Mouse (Mus musculus): ENCODE measurements around the gene Vps50. TPM values are rescaled to one million over a fixed set of nuclear protein-coding genes. Genes with fewer than 3 reads are reported as not detected.
"Not testable (repeated sequence)": the region's sequence is repeated elsewhere in the genome, so short reads cannot be mapped to it uniquely, and the experiment has no call there.

Gene Vps50
- polyA plus RNA-seq, 1 experiment, result 0.86 TPM

DNA sequence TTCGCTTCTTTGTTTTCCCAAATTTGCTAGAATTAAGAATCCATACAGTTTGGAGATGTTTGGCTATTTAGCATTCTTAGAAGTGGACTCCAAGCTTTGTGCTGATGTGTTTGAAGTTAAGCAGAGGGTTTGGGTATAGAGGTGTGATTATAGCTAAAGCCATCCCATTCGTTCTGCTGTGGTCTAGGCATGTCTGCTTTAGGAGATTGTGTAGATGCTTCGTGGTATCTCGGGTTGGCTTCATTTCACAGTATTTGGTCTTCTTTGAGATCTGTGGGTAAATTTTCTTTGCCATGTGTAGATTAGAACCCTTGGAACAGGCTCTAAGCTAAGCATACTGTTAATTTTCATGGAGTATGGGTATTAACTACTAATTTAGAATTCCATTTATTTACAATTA, 30.0 kb downstream of the Vps50 start:
- H3K27me3 ChIP-seq (ENCODE audit: control insufficient read depth, insufficient read depth, low read length), result no peaks in the 10 kb centered on the region
- no peak overlapping the region for H3K4me3 ChIP-seq (ENCODE audit: low read depth, low read length)
- no peaks in the 10 kb centered on the region for H3K4me1 ChIP-seq (ENCODE audit: control insufficient read depth, insufficient read depth, insufficient read length, low read length)
- WGBS, result 88% methylated on average over 4 of the region's 4 CpGs
- TF ChIP-seq CTCF (IDR thresholded peaks at IDR 0.05; ENCODE audit: extremely low read depth, insufficient read length, insufficient replicate concordance, low read depth, low read length), result no peak
- no peak for TF ChIP-seq POLR2A (IDR thresholded peaks at IDR 0.05; ENCODE audit: low read depth, low read length)
- no peak overlapping the region for H3K27ac ChIP-seq (ENCODE audit: insufficient read depth, low read depth, low read length)
- peaks cover 10% of the 10 kb centered on the region for H3K36me3 ChIP-seq (ENCODE audit: control insufficient read depth, insufficient read depth, low read length)

DNA sequence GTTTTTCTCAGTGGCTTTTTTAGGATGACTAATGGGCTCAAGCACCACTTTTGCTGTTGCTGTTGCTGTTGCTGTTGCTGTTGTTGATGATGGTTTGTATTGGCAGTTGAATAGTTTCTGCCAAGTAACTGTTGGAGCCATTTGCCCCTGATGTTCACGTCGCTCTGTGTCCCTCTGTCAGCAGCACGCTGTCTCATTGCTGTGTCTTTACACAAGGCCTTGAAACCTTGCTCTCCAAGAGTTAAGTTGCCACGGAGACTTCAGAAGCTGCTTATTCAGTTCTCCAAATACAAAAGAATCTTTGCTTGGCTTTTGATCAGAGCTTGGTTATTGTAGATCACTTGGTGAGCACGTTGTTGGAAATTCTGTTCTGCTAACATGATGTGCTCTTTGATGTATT, 33.3 kb downstream of the Vps50 start:
- no peak overlapping the region for H3K27ac ChIP-seq (ENCODE audit: insufficient read depth, low read depth, low read length)

DNA sequence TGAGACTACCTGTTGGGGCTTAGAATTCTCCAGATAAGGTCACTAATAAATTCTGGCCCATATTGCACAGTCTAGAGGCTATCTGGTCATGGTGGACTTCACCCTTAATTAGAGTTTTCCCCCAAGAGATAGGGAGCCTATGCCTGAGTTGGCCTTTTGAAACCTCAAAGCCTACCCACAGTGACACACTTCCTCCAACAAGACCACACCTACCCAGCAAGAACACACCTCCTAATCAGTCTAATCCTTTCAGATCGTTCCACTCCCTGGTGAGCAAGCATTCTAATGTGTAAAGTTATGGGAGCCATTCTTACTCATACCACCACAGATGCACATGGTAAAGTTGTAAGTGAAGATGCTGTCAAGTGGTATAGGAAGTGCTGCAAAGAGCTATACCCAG, 37.9 kb downstream of the Vps50 start:
- WGBS, result 13% methylated on average over 1 of the region's 1 CpGs
- Histone ChIP-seq H3K36me3 (ENCODE audit: control insufficient read depth, insufficient read depth, low read length) (peaks cover 4% of the 10 kb centered on the region), H3K27ac (ENCODE audit: insufficient read depth, low read depth, low read length) (no peak overlapping the region), H3K4me1 (ENCODE audit: control insufficient read depth, insufficient read depth, insufficient read length, low read length) (no peaks in the 10 kb centered on the region), H3K4me3 (ENCODE audit: low read depth, low read length) (no peak overlapping the region), H3K27me3 (ENCODE audit: control insufficient read depth, insufficient read depth, low read length) (no peaks in the 10 kb centered on the region)
- TF ChIP-seq POLR2A (IDR thresholded peaks at IDR 0.05; ENCODE audit: low read depth, low read length) (no peak), CTCF (IDR thresholded peaks at IDR 0.05; ENCODE audit: extremely low read depth, insufficient read length, insufficient replicate concordance, low read depth, low read length) (no peak)

More for the DNA sequence above, 33.3 kb downstream of the Vps50 start:
- Histone ChIP-seq H3K4me3 (ENCODE audit: low read depth, low read length) (no peak overlapping the region), H3K4me1 (ENCODE audit: control insufficient read depth, insufficient read depth, insufficient read length, low read length) (no peaks in the 10 kb centered on the region), H3K27me3 (ENCODE audit: control insufficient read depth, insufficient read depth, low read length) (no peaks in the 10 kb centered on the region), H3K36me3 (ENCODE audit: control insufficient read depth, insufficient read depth, low read length) (peaks cover 6% of the 10 kb centered on the region)
- 89% methylated on average over 5 of the region's 5 CpGs for WGBS
- no peak for TF ChIP-seq POLR2A (IDR thresholded peaks at IDR 0.05; ENCODE audit: low read depth, low read length)

DNA sequence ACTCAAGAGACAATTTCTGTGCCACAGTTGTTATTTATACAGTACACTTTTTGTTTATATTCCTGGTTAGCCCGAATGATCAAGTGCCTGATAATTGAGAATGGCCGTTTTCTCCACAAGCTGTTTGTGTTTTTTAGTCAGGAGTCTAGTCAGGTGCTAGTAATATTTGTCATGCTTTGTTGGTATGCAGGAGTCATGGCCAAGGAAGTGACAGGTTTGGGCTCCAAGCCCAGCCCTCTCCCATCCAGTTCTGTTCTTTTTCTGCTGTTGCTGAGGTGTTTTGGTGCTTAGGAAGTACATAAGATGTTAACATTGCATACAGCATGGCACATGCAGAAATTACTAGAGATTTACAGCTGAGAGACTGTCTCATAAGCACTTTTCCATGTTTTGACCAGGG, 41.3 kb downstream of the Vps50 start:
- Histone ChIP-seq H3K4me3 (ENCODE audit: low read depth, low read length) (no peak overlapping the region), H3K36me3 (ENCODE audit: control insufficient read depth, insufficient read depth, low read length) (peaks cover 1% of the 10 kb centered on the region; the same call in 1 of the 2 replicates), H3K27me3 (ENCODE audit: control insufficient read depth, insufficient read depth, low read length) (no peaks in the 10 kb centered on the region), H3K4me1 (ENCODE audit: control insufficient read depth, insufficient read depth, insufficient read length, low read length) (no peaks in the 10 kb centered on the region), H3K27ac (ENCODE audit: insufficient read depth, low read depth, low read length) (no peak overlapping the region)
- TF ChIP-seq CTCF (IDR thresholded peaks at IDR 0.05; ENCODE audit: extremely low read depth, insufficient read length, insufficient replicate concordance, low read depth, low read length) (no peak), POLR2A (IDR thresholded peaks at IDR 0.05; ENCODE audit: low read depth, low read length) (no peak)
- WGBS, result 78% methylated on average over 2 of the region's 2 CpGs

DNA sequence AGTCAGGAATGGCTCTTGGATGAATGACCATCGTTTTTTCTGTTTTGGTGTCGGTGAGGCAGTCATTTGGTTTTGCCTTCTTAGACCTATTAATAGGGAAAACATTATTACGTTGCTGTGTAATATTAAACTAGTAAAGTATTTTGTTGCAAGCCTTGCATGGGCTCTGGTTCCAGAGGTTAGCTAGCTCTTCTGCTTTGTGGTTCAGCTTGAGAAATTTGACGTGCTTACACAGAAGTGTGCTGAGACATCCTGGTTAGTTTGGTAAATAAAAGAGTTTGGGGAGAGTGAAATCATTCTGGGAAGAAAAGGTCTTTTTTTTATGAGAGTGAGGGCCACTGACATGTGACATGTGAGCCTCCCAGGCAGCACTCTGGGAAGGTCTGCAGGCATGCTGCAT, 45.7 kb downstream of the Vps50 start:
- Histone ChIP-seq H3K36me3 (ENCODE audit: control insufficient read depth, insufficient read depth, low read length) (peaks cover 4% of the 10 kb centered on the region), H3K4me3 (ENCODE audit: low read depth, low read length) (no peak overlapping the region), H3K27me3 (ENCODE audit: control insufficient read depth, insufficient read depth, low read length) (no peaks in the 10 kb centered on the region), H3K27ac (ENCODE audit: insufficient read depth, low read depth, low read length) (no peak overlapping the region), H3K4me1 (ENCODE audit: control insufficient read depth, insufficient read depth, insufficient read length, low read length) (no peaks in the 10 kb centered on the region)
- 86% methylated on average over 4 of the region's 4 CpGs for WGBS
- TF ChIP-seq CTCF (IDR thresholded peaks at IDR 0.05; ENCODE audit: extremely low read depth, insufficient read length, insufficient replicate concordance, low read depth, low read length) (no peak), POLR2A (IDR thresholded peaks at IDR 0.05; ENCODE audit: low read depth, low read length) (no peak)

DNA sequence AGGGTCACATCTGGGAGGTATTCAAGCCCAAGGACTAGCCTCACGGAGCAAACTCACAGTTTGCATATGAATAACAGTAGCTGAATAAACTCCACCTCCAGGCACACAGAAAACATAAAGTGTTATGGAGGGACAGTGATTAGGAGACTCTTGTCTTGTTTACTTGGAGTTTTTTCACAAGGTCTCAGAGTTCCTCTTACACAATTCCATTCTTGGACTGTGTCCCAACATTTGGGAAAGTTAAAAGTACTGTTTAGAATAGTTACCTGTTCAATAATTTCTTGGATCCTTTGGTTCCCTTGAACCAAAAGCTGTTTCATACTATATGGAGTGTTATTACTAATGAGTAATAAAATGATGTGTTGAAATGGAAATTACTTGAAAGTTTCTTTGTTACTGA, 46.8 kb downstream of the Vps50 start:
- no peaks in the 10 kb centered on the region for H3K27me3 ChIP-seq (ENCODE audit: control insufficient read depth, insufficient read depth, low read length)
- WGBS, result 83% methylated on average over 1 of the region's 1 CpGs

DNA sequence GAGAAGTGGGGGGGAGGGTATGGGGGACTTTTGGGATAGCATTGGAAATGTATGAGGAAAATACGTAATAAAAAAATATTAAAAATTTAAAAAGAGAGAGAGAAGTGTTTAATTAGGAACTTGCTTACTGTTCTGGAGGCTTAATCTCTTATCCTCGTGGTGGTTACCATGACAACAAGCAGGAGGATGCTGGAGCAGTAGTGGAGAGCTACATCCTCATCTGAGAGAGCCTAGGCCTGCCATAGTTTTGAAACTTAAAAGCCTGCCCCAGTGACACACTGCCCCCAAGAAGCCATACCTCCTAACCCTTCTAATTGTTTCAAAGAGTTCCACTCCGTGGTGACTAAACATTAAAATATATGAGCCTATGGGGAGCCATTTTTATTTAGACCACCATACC, 50.8 kb downstream of the Vps50 start:
- TF ChIP-seq POLR2A (IDR thresholded peaks at IDR 0.05; ENCODE audit: low read depth, low read length), result no peak
- WGBS, result 83% methylated on average over 3 of the region's 3 CpGs
- no peak overlapping the region for H3K27ac ChIP-seq (ENCODE audit: insufficient read depth, low read depth, low read length)
- H3K36me3 ChIP-seq (ENCODE audit: control insufficient read depth, insufficient read depth, low read length), result peaks cover 7% of the 10 kb centered on the region
- no peaks in the 10 kb centered on the region for H3K4me1 ChIP-seq (ENCODE audit: control insufficient read depth, insufficient read depth, insufficient read length, low read length)
- no peaks in the 10 kb centered on the region for H3K27me3 ChIP-seq (ENCODE audit: control insufficient read depth, insufficient read depth, low read length)
- H3K4me3 ChIP-seq (ENCODE audit: low read depth, low read length), result no peak overlapping the region

More for the DNA sequence above, 46.8 kb downstream of the Vps50 start:
- H3K27ac ChIP-seq (ENCODE audit: insufficient read depth, low read depth, low read length), result no peak overlapping the region
- no peak for TF ChIP-seq CTCF (IDR thresholded peaks at IDR 0.05; ENCODE audit: extremely low read depth, insufficient read length, insufficient replicate concordance, low read depth, low read length)
- TF ChIP-seq POLR2A (IDR thresholded peaks at IDR 0.05; ENCODE audit: low read depth, low read length), result no peak
- no peaks in the 10 kb centered on the region for H3K4me1 ChIP-seq (ENCODE audit: control insufficient read depth, insufficient read depth, insufficient read length, low read length)
- H3K36me3 ChIP-seq (ENCODE audit: control insufficient read depth, insufficient read depth, low read length), result peaks cover 7% of the 10 kb centered on the region
- H3K4me3 ChIP-seq (ENCODE audit: low read depth, low read length), result no peak overlapping the region

DNA sequence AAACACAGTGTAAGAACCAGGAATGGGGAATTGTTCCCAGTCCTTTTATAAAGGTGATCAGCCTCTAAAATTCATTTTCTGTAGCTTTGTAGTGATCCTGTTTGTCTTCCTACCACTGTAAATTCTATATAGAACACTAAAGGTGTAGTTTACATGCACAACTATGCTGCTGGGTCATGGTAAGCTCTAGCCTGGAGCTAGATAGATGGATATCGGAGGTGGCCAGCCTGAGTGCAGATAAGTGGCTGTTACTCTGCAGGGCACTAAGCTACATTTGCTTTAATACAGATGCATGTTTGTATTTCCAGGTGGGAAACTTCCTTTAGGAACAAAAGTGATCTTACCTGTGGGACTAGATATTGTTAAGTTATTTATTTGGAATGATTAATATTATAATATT, 51.8 kb downstream of the Vps50 start:
- Histone ChIP-seq H3K4me1 (ENCODE audit: control insufficient read depth, insufficient read depth, insufficient read length, low read length) (no peaks in the 10 kb centered on the region), H3K27me3 (ENCODE audit: control insufficient read depth, insufficient read depth, low read length) (no peaks in the 10 kb centered on the region), H3K4me3 (ENCODE audit: low read depth, low read length) (no peak overlapping the region), H3K27ac (ENCODE audit: insufficient read depth, low read depth, low read length) (no peak overlapping the region), H3K36me3 (ENCODE audit: control insufficient read depth, insufficient read depth, low read length) (peaks cover 7% of the 10 kb centered on the region)
- TF ChIP-seq CTCF (IDR thresholded peaks at IDR 0.05; ENCODE audit: extremely low read depth, insufficient read length, insufficient replicate concordance, low read depth, low read length) (no peak), POLR2A (IDR thresholded peaks at IDR 0.05; ENCODE audit: low read depth, low read length) (no peak)
- WGBS, result 94% methylated on average over 1 of the region's 1 CpGs

DNA sequence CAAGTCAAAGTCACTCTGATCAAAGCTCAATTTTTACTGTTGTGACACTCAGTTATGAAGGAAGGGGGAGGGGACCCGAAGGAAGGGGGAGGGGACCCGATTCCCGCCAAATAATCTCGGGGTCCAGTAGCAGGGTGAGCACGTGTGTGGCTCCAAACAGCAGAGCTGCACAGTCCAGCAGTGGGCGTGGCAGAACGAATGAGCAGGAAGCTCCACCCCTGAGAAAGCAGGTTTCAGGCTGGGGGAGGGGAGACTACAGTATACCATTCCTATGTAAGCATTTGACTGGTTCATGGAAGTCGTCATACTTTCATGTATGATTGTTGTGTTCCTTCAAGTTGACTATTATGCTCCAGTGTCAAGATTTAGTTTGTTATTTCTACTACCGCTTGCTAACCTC, 54.5 kb downstream of the Vps50 start:
- H3K36me3 ChIP-seq (ENCODE audit: control insufficient read depth, insufficient read depth, low read length); H3K27me3 ChIP-seq (ENCODE audit: control insufficient read depth, insufficient read depth, low read length); H3K4me3 ChIP-seq (ENCODE audit: low read depth, low read length); H3K27ac ChIP-seq (ENCODE audit: insufficient read depth, low read depth, low read length); H3K4me1 ChIP-seq (ENCODE audit: control insufficient read depth, insufficient read depth, insufficient read length, low read length): not testable (repeated sequence)
- WGBS, result 83% methylated on average over 9 of the region's 9 CpGs

Data from small intestine, adult 2 months (tissue).